Mouse (Mus musculus): ENCODE measurements around the gene Slc31a2.

DNA sequence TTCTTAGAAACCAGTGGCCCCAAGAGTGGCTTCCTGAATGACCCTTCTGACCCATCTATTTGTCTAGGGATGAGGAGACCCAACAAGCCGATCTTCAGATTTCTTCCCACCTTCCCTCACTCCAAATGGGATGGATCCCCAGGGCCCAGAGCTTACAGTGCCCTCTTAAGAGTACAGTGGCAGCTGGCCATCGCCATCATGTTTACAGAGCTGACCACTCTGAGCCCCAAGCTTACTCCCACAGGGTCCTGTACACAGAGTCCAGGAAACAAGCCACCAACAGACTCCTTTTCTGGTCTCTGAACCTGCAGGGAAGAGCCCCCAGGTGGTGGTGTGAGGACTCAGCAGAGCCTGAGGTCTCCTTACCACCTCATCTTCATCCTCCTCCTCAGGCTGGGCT is 40.4 kb downstream of the Slc31a2 start:
- no peak for TF ChIP-seq CTCF (IDR thresholded peaks at IDR 0.05; ENCODE audit: low read depth)
- no peak for TF ChIP-seq EP300 (IDR thresholded peaks at IDR 0.05; ENCODE audit: low read depth)
